ENCODE assay signal across 8 mouse cellular contexts in the genomic region with DNA sequence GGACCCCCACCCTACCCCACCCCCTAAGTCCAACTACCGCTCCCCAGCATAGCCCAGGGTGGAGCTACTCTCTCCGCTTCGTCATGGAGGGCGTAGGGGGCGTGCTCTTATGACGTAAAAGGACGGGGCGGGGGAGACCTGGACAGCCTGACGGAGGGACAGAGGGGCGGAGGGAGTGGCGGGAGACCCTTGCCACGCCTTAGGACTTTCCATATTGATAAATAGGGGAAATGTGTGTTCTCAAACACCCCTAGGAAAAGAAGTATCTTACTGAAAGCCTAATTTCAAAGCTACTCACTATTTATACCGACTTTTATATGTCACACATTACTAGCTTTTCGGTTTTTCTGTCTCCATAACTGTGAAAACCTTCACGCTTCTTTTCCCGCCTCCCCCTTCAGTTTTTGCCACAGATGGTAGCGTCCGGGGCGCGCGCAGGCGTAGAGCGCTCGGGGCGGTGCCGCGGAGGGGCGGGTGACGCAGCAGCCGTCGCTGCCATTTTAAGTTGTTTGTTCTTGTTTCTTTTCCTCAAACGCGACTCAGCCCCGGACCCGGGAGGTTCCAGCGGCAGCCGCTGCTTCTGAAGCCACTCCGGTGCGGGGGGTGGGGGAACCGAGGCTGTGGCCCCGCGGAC. TPM values are rescaled to one million over a fixed set of nuclear protein-coding genes. Genes with fewer than 3 reads are reported as not detected.
A peak's percentile ranks its signal among the peaks of the same experiment; 100 is the strongest.
DNase-seq lines count a peak whose midpoint lies in the region; ATAC-seq lines count a peak whose summit lies in the region.

No protein-coding gene starts in this region.

- H3K9me3 ChIP-seq in intestine, embryonic 14.5 days (ENCODE audit: control insufficient read depth, low read length): no peaks in the 10 kb centered on the region

- H3K4me3 ChIP-seq in intestine, embryonic 14.5 days (ENCODE audit: low read depth, low read length): peak overlapping the region; percentile 90

- peaks cover 12% of the 10 kb centered on the region for H3K36me3 ChIP-seq in intestine, embryonic 14.5 days (ENCODE audit: control insufficient read depth, insufficient read depth, low read length)

- intact Hi-C loops in gastrocnemius, postnatal 14 days (cut with DNase I; ENCODE audit: low total_unique reads): no loop called here
- intact Hi-C loops in left cerebral cortex, postnatal 14 days (cut with DNase I): loop anchor here (2.0 kb wide), 1 partner anchor 30 kb away; a partner anchor contains a TSS

- H3K27ac ChIP-seq in intestine, embryonic 14.5 days (ENCODE audit: low read depth): peak overlapping the region; percentile 99

- ATAC-seq in intestine, embryonic 14.5 days (replicated peaks; ENCODE audit: low FRiP score, low TSS enrichment, low read depth): peak; percentile 97

- H3K27me3 ChIP-seq in intestine, embryonic 14.5 days (replicated peaks; ENCODE audit: control insufficient read depth, insufficient read depth, low read length): no peaks in the 10 kb centered on the region

- H3K4me2 ChIP-seq in intestine, embryonic 14.5 days (ENCODE audit: low read length): peak overlapping the region; percentile 82

- under 1% methylated on average over 42 of the region's 42 CpGs for WGBS in intestine, embryonic 14.5 days

- H3K4me1 ChIP-seq in intestine, embryonic 14.5 days (replicated peaks; ENCODE audit: control insufficient read depth, insufficient read depth, low read length): peaks cover 19% of the 10 kb centered on the region

- peak; percentile 97 for DNase-seq in adipocyte (ENCODE audit: low spot score)
- DNase-seq in embryo, embryonic 10 days (ENCODE audit: low spot score): peak; percentile 96
- peak; percentile 97 for DNase-seq in gastrocnemius, postnatal 14 days
- peak; percentile 99 for DNase-seq in intestine, embryonic 14.5 days (ENCODE audit: low spot score)
- DNase-seq in left cerebral cortex, postnatal 14 days (ENCODE audit: low spot score in 2 of 2): peak; percentile 94 to 97
- DNase-seq in mesoderm, embryonic 11.5 days (ENCODE audit: low read depth, low spot score): peak; percentile 97
- peak; percentile 93 to 96 for DNase-seq in right cerebral cortex, postnatal 36 days (ENCODE audit: low spot score in 2 of 2)
- peak; percentile 98 for DNase-seq in yolk sac, embryonic 10.5 days (ENCODE audit: low spot score)

- peak overlapping the region; percentile 94 for H3K9ac ChIP-seq in intestine, embryonic 14.5 days (ENCODE audit: low read length)

RNA-seq across cellular contexts. Expression of a gene that starts 0.7 kb away (rescaled TPM):
- total RNA-seq in gastrocnemius, postnatal 14 days (2021): 10 to 100 TPM; 49.6 to 49.9 TPM
- polyA plus RNA-seq in intestine, embryonic 14.5 days (2014; fragmentation: Nextera tagmentation; extraction: Ambion mirVana): 25.6 and 27.0 TPM in 2 replicates
- 100 to 1,000 TPM; 172 to 188 TPM for total RNA-seq in left cerebral cortex, postnatal 14 days (2021)

RNA-seq across cellular contexts. Expression of a gene that starts 30.5 kb away (rescaled TPM):
- 100 to 1,000 TPM in 1 of 2 experiments, 10 to 100 TPM in 1; 94.2 to 119 TPM for total RNA-seq in gastrocnemius, postnatal 14 days (2021)
- polyA plus RNA-seq in intestine, embryonic 14.5 days (2014; fragmentation: Nextera tagmentation; extraction: Ambion mirVana): 103 and 118 TPM in 2 replicates
- total RNA-seq in left cerebral cortex, postnatal 14 days (2021): 10 to 100 TPM; 66.2 to 71.8 TPM

RNA-seq across cellular contexts. Expression of a gene that starts 30.7 kb away (rescaled TPM):
- total RNA-seq in gastrocnemius, postnatal 14 days (2021): 1 to 10 TPM; 7.3 to 9.2 TPM
- polyA plus RNA-seq in intestine, embryonic 14.5 days (2014; fragmentation: Nextera tagmentation; extraction: Ambion mirVana): 58.9 and 61.1 TPM in 2 replicates
- total RNA-seq in left cerebral cortex, postnatal 14 days (2021): 10 to 100 TPM; 18.7 to 20.9 TPM

RNA-seq across cellular contexts. Expression of a gene that starts 39.1 kb away (rescaled TPM):
- 1 to 10 TPM; 2.4 to 3.1 TPM for total RNA-seq in gastrocnemius, postnatal 14 days (2021)
- 121 and 124 TPM in 2 replicates for polyA plus RNA-seq in intestine, embryonic 14.5 days (2014; fragmentation: Nextera tagmentation; extraction: Ambion mirVana)
- 1 to 10 TPM; 2.4 to 3.1 TPM for total RNA-seq in left cerebral cortex, postnatal 14 days (2021)

RNA-seq across cellular contexts. Expression of a gene that starts 44.1 kb away (rescaled TPM):
- not detected for total RNA-seq in gastrocnemius, postnatal 14 days (2021)
- 0.74 and 0.98 TPM in 2 replicates for polyA plus RNA-seq in intestine, embryonic 14.5 days (2014; fragmentation: Nextera tagmentation; extraction: Ambion mirVana)
- total RNA-seq in left cerebral cortex, postnatal 14 days (2021): 10 to 100 TPM; 34.0 to 34.1 TPM

Comparison
In these comparisons a context has a peak if more than half of its experiments do, and no peak if none do; other contexts are left out.
1. Peak in every context shown above with its lines: DNase-seq, ATAC-seq, H3K4me3 ChIP-seq and H3K27ac ChIP-seq.